Mouse (Mus musculus) lung, postnatal 0 days (tissue): Measurements from ENCODE around the gene Gnb3.

Experiments used
- CTCF ChIP-seq: IDR thresholded peaks from 2 replicates; pipeline ENCODE4 v1.5.1; 2016; ENCODE audit warnings: antibody characterized with exemption, mild to moderate bottlenecking
- EP300 ChIP-seq: IDR thresholded peaks from 2 replicates; pipeline ENCODE4 v1.6.1; 2016; ENCODE audit warnings: antibody characterized with exemption, mild to moderate bottlenecking, control low read depth

DNA sequence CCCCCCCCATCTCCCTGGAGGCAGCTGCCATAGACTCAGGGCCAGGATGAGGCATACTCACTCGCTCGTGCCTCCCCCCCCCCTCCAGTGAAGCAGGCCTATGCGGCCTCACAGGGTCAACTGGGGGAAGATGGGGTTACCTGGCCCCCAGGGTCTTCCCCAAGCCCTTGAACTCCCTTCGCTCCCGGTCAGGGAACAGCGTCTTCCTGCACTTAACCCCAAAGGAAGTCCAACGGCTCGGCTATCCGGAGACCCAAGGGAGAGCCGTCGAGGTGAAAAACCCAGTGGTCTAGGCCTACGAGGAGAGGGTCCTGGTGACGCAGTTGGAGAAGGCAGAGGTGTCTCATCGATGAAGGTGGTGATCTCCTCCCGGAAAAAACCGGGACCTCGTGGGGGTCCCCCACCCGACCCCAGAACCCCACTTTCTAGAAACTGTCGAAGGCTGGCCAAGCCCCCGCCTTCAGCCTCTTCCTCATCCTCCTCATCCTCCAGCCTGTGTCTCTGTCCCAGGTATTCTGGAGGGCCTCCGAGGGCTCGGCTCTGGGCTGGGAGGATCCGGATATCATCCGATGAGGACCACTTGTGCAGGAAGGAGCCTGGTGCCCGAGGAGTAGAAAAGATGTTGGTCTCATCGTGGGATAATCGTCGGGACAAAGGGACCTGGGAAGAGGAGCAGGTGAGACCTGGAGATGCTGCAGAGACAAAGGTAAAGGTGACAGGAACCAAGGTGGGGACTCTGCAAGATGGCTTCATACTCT, 18.7 kb upstream of the Gnb3 start:
- no peak for TF ChIP-seq CTCF
- no peak for TF ChIP-seq EP300
